Mouse (Mus musculus): Measurements from ENCODE around the gene Mzf1.

The Mzf1 gene

DNA sequence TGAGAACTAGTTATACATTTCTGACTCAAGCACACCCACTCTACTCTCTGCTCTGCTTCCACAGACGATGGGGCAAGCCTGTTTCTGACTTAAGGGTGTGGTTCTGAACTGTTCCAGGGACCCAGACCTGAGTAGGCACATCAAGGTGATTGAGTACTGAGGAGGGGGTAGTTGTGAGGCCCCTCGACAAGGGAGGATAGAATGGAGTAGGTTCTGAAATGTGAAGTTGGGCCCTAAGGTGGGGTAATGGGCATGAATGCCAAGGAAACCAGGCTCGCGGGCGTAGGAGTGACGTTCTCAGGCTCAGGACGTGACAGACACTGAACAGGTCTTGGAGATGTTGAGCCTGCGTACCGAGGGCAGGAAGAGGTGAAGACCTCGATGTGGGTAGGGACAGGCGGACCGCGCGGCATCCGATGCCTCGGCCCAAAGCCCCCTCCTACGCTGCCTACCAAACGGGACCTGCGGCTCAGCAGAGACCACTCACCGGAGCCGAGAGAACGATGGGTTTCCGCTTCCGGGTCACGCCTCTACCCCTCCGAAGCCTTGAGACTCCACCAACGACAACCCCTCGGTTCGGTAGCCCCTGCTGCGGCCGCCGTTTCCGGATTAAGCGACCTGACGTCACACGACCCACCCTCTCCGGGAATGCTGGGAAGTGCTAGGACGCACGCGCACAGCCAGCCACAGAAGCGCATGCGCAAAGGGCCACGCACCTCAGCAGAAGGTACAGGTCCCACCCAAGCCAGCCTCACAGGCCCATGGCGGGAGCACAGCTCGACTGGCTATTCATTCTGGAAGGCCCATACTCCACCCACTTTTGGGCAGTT is 20.2 kb downstream of the Mzf1 start, which contains the start of gene Chmp2a:
TSS of gene Chmp2a (minus strand) at position 660 of the 830 bp plus-strand sequence.
- peak; percentile 98 for DNase-seq

DNA sequence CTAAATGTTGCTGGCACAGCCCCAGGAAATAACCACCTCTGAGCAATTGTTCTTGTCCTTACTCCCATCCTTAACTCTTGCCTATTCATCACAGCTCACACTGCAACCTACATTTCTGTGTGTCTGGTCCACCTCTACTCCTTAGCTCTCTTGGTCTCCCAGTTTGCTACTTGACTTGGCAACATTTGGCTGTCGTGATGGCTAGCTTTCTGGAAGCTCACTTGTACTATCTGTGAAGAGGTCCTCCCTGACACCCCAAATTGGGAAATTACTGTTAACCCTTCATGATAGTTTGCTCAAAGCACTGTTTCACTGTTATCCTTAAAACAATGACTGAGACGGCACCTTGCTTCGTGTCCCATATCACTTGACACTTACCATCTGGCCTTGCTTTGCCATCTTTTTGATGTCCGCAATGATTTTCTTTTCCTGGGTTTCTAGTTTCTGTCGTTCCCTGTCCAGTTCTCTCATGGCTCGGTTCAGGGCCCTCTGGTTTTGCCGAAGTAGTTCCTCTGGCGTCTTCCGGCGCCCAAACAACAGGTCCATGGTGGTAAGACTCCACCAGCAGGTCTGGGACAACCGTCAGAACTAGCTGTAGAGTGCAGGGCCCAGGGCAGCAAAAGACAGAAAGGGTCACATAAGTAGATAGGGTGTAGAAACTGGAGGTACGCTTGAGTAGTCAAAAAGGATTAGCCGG is 21.0 kb downstream of the Mzf1 start:
- no peak for DNase-seq

DNA sequence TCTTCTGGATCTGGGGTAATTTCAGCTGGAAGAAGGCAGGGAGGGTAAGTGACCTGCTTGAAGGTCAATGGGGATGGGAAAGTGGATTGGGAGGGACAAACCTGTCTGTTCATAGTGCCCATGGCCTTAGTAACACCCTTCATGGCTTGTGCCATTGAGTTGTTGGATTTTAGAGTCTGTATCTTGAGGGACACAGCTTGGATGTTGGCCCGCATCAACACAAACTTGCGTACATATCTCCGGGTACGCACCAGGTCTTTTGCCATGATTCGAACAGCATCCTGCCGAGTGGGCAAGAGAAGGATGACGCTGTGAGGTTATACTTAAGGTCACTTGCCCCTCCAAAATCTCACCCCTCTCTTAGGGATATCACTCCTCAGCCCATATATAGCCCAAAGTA is 22.0 kb downstream of the Mzf1 start:
- no peak for DNase-seq

DNA sequence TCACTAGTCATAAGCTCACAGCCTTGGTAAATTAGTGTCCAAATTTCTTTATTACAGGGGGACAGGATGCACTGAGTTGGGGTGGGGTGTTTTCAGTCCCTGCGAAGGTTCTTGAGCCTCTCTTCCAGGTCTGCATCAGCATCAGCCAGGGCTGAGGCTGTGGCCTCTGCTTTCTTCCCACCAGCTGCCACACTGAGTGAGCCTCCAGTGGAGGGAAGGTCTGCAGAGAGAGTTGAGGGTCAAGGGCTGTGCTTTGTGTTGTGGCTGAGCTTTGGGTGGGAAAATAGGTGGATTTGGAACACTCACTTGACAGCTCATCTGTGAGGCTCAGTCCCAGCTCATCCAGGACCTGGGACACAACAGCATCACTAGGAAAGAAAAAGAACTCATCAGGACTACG is 22.6 kb downstream of the Mzf1 start:
- no peak for DNase-seq

DNA sequence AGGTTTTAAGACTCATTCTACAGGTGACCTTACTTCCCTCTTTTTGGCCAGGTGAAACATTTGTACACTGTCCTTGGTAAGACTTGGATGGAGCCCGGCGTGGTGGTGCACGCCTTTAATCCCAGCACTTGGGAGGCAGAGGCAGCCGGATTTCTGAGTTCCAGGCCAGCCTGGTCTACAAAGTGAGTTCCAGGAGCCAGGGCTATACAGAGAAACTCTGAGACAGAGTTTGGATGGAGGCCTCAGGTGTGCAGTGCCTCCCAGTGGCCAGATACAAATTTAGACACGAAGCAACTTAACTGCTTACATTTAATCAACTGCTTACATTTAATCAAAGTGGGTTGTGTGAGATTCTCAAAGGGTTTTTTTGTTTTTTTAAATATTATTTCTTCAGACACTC is 23.5 kb downstream of the Mzf1 start:
- no peak for DNase-seq

DNA sequence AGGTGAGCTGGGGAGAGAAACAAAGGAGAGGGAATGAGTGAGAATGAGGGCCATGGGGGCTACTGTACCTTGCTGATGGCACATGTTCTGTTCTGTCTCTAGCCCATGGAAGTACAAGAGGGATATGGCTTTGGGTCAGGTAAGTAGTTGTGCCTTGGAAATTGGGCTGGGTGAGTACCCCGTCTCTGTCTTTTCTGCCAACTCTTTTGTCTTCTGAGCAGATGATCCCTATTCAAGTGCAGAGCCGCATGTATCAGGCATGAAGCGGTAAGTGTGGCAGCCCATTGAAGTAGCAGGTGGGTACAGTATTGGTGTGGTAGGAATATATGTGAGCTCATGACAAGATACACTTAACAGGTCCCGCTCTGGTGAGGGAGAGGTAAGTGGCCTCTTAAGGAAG is 25.6 kb downstream of the Mzf1 start:
- DNase-seq: no peak

DNA sequence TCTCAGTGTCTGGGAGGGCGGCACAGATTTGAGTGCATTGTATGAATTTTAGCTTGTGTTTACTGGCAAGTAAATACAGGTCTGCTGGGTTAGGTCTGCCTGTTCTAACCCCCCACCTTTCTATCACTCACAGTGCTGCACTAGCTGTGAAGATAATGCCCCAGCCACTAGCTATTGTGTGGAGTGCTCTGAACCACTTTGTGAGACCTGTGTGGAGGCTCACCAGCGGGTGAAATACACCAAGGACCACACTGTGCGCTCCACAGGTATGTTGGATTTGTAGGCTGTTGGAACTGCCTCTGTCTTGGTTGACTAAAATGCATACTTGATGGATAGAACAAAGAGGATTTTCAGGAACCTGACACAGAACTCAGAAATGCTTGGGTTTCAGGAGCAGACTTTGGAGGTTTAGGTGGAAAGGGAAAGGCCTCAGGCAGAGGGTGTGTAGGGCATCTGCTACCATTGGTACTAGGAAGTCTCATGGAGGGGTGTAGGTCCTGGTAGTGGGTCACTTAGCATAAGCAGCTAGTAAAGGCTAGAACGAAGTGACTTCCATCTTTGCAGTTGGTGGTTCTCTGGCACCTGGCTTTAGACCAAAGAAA is 29.0 kb downstream of the Mzf1 start:
- no peak for DNase-seq

DNA sequence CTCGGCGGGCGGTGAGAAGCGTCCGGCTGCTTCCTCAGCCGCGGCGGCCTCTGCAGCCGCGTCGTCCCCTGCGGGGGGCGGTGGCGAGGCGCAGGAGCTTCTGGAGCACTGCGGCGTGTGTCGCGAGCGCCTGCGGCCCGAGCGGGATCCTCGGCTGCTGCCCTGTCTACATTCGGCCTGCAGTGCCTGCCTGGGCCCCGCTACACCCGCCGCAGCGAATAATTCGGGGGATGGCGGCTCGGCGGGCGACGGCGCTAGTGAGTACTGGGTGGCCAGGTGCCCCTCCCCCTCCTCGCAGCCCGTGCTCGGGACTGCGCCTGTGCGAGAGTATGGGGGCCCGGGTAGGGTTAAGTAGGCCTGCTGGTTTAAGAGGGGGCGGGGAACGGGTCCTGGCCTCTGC is 29.8 kb downstream of the Mzf1 start:
- peak; percentile 73 for DNase-seq

DNA sequence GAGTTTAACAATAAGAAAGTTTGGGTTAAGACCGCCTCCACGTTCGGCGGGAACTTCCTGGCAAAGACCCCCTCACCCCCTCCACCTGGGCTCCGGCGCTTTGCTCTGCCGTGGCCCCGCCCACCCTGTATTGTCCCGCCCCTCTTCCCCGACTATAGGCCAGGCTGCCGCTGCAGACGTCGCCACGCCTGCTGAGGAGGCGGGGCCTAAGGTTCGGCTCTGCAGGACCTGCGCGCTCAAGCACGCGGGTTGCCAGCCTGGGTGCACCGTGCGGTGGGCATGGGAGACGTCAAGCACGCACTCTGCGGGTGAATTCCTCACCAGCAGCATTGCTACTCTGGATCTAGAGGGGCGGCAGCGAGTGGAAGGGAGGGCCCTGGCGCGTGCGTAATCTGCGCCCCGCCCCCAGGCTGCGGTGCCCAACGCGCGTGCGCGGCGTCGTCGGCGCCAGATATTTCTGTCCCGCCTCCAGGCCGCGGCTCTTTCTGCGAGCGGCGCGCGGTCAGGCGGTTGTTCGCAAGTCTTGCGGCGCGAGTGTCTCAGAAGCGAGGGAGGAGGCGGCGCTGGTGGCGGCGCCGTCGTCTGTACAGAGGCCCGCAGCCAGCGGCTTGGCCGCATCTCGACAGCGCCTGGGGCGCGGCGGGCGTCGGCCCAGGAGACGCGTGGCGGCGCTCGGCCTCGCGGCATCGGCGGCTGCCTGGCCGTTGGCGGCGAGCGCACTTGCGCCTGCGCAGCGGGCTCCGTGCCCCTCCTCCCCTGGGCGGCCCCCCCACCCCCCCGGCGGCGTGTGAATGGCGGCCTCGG is 30.4 kb downstream of the Mzf1 start:
- peak; percentile 98 for DNase-seq

DNA sequence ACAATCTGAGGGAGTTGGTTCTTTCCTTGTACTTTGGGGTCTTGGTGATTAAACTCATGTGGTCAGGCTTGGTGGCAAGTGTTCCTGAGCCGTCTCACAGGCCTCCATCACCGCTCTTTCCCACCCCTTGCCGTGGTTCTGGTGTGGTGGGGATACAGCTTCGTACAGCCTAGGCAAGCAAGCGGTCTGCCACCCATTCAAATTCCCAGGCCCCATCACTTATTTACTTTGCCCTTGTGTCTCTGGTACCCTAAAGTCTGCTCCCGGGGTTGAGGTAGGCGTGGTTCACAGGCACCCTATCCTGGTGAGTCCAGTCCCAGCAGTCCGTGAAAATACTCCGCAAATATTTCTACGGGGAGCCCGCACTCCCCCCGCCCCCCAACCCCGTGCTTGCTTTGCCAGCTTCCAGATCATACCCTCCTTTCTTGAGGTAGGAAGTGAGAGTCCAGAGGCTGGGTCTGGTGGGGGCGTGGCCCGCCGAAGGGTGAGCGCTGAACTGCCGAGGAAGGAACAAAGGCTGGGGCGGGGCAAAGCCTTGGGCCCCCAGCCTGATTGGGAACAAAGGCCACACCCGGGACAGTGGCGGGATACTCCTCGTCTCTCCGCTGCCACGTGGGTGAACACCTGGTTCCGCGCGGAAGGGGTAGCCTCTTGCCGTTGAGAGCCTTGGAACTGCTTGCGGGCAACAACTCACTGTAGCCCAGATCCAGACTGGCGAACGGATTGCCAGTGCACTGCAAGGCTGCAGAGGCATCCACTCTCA is 31.6 kb downstream of the Mzf1 start:
- DNase-seq: peak; percentile 70

DNA sequence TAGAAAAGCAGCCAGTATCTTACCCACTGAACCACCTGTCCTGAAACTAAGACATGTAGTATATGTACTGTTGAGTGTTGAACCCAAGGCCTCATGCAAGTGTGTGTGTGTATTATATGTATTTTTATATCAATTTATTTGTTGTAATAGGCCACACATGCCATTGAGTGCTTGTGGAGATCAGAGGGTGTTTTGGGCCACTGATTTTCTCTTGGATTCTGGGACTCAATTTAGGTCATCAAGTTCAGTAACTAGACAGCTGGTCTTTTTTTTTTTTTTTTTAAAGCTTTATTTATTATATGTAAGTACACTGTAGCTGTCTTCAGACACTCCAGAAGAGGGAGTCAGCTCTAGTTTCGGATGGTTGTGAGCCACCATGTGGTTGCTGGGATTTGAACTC is 39.3 kb downstream of the Mzf1 start:
- no peak for DNase-seq

DNA sequence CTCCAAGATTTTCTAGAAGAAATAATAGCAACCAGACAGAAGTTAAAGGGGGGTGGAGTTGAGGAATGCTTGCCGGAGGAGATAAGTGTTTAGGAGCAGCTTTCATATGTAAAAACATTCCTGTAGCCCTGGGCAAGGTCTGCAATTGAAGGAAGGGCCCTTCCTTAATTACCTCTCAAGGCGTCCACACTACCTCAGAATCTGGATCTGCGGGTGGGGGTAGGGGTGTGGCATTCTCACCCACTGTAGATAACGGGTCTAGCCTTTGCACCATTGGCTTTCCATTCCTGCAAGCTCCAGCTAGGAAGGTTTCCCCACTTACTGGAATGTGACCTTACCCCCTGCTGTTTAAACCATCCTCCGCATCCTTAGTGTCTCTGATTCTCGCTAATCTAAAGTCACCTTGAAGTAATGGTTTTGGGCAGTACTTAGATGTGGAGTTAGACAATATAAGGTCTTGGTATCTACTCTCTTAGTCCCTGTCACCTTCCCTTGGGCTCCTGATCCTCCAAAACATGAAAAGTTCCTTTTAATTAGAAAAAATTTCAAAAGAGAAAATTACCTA is 40.2 kb downstream of the Mzf1 start:
- no peak for DNase-seq

DNA sequence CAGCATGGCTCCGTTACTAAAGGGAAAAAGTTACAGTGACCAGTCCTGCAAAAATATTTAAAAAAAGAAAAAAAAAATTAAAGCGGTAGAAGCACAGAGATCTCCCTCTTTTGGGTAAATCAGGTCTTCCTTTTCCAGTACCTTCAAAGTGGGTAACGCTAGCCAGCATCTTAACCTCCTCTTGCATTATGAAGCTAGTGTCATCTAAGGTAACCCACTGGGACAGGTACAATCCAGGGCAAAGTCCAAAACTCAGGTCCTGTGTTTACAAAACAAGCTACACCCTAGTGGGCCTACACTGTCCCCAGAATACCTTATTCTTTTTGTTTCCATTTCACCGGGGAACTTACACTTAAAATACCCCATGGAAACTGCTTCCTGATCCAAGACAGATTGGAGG is 40.9 kb downstream of the Mzf1 start:
- DNase-seq: no peak

DNA sequence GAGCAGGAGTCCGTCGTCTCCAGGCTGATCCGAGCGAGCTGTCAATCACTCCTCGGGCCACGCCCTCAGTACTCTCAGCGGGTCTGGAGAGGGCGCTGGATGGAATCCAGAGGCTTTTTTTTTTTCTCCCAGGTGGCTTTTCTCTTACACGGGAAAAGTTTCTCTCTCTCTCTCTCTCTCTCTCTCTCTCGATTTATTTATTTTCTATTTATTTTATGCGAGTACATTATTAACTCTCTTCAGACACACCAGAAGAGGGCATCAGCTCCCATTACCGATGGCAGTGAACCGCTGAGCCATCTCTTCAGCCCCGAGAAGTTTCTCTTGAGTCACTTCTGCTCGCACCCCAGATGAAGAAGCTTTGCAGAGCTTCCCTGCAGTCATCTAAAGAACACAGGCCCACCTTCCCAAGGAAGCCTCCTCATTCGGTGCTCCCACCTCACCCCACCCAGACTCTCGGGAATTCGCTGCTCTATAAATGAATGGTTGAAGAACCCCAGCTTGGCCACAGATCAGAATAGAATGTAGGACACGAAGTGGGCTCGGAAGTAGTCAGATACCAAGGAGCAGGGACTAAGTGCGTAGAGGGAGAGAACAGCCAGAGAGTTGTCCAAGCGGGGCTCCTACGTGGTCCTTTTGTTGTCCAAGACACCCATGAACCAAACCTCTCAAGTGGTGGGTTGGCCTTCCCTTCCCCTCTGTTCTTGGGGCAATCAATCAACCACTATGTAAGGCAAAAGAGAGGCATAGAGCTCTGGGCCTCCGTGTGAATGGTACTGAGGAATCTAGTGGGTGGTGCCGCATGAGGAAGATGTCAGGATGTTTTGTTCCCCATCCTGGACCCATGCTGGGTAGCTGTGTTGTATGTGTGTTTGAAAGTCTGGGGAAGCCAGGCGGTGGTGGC is 44.3 kb downstream of the Mzf1 start, which contains the start of gene Zbtb45:
TSS of gene Zbtb45 (minus strand) at position 30 of the 904 bp plus-strand sequence.
- DNase-seq: no peak

DNA sequence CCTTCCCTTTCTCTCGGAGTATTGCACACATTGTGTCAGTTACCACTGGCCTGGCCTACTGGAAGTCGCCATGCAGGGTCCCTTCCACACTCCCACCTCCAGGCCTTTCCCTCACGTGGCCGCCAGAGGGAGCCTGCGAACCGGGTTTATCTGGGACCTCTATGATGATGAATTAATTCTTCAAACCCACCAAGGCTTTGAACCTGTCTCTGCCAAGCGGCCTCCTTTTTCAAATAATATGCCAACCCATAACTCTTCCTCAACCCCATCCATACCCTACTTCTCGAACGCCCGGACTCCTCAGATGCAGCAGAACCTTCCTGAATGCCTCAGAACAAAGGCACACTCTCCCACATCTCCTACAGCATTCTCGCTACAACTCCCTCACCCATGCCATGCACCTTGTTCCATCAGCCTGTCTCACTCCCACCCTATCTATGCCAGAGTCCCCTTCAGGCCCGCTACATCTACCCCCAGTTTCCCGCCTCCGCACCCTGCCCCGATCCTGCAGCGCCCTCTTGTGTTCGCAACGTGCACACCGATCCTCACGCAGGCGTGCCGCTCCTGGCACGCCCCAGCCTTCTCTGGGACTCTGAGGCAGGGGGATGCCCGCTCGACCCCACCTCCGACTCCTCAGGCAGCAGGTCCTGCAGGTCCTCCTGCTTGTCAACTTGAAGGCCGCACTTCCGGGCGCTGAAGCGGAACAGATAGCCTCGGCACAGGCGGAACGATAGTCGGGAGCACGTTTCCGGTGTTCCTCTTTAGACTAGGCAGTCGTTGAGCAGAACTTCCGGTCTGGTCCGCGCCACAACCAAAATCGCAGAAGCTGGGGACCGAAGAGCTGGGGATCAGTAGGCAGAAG is 45.2 kb downstream of the Mzf1 start:
- DNase-seq: peak; percentile 96

DNA sequence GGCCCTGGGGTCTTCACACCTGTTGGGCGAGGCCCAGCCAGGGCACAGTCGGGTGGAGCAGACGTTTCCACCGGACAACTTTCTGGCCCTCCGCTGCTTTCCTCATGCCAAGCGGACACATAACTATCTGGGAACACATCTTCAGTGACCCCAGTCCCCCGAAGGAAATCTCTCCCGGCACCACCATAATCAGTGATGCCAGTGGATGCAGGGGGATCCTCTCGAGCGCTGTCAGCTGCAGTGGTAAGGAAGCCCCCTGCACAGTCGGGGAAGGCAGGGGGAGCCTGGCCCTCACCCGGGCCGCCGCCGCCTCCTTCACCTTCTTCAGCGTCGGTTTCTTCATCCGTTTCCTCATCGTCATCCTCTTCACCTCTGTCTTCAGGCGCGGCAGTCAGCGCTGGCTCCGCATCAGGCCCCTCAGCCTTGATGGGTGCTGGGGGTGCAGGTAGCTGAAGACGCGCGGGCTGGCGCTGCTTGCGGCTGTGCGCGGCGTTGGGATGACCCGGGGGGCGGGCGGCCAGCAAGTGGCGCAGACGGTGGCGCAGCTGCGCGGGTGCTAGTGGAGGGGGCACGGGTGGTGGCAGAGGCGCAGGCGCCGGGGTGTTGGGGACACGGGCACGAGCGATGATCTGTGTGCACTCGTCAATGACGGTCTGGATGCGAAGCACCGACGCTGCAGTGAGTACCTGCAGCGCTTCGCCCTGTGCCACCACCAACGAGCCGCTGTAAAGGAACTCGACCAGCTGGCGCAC is 47.0 kb downstream of the Mzf1 start:
- no peak for DNase-seq

DNA sequence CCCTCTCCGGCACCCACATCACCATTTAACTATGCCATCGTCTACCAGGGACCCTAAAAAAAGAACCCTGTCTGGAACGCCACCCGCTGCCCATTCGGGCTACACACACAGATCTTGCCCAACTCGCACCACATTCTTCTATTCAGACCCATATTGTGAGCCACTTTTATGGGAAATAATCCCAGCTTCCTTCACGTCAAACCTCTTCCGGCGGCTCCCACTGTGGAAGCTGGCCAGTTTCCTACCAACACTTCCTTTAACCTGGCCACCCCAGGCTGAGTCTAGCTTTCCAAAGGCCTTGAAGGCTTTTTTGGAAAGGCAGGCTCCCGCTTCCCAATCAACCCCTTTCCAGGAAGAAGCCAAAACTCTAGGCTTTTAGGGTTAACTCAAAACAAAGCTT is 48.0 kb downstream of the Mzf1 start:
- DNase-seq: no peak

DNA sequence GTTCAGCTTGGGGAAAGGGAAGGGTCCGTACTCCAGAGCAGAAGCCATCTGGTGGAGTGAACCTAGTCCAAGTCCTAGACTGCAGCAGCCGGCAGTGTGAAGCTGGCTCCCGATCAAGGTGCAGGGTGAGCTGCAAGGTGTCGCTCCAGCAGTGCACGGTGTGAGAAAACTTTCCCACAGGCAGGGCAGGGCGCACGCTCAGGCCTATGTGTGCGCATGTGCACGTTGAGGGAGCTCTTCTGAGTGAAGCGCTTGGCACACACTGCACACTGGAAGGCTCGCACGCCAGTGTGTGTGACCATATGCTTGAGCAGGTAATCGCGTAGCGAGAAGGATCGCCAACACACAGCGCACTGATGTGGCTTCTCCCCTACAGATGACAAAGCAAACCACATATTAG is 48.6 kb downstream of the Mzf1 start:
- no peak for DNase-seq

DNA sequence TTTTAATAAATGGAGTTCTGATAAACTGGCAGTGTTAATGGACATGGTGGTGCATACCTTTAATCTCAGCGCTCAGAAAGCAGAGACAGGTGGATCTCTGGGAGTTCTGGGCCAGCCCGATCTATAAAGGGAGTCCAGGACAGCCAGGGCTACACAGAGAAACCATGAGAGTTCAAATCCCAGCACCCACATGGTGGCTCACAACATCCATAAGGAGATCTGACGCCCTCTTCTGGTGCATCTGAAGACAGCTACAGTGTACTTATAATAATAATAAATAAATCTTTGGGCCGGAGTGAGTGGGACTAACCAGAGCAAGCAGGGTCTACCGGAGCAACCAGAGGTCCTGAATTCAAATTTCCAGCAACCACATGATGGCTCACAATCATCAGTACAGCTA is 51.2 kb downstream of the Mzf1 start:
- DNase-seq: no peak
